Mouse (Mus musculus): ENCODE measurements around the gene Gc. TPM values are rescaled to one million over a fixed set of nuclear protein-coding genes. Genes with fewer than 3 reads are reported as not detected.

The Gc gene
- polyA plus RNA-seq, 1 experiment from 2014 or later: not detected

DNA sequence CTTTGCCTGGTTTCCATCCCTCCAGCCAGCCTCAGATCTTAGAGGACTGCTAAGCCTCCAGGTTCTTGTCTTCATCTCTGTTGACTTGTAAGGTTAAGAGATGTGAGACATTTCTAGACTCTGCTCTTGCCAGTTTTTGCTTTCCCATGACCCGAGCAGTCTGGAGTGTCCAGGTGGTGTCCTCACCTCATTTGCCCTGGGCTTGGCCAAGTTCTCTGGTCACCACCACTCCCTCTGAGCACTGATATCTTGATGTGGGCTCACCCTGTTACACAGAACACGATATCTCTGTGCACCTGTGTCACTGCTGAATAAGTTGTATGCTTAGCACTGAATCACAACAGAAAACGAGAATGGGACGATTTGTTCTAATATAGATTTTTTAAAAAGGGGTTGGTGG, 76.4 kb downstream of the Gc start:
- ATAC-seq: no peak
- H3K36me3 ChIP-seq (ENCODE audit: control insufficient read depth, insufficient read depth): no peaks in the 10 kb centered on the region
- no peak overlapping the region for H3K27ac ChIP-seq (ENCODE audit: low read length)
- H3K4me1 ChIP-seq (replicated peaks; ENCODE audit: control insufficient read depth, insufficient read depth, low read length): no peaks in the 10 kb centered on the region
- H3K4me2 ChIP-seq (ENCODE audit: low read length): no peak overlapping the region
- H3K9me3 ChIP-seq (ENCODE audit: control insufficient read depth, low read length): no peaks in the 10 kb centered on the region
- H3K27me3 ChIP-seq (replicated peaks; ENCODE audit: control insufficient read depth, insufficient read depth, low read length): no peaks in the 10 kb centered on the region
- WGBS: 91% methylated on average over 4 of the region's 4 CpGs
- H3K9ac ChIP-seq (replicated peaks; ENCODE audit: low read depth, low read length): no peak overlapping the region
- H3K4me3 ChIP-seq (replicated peaks; ENCODE audit: low read length): no peak overlapping the region

DNA sequence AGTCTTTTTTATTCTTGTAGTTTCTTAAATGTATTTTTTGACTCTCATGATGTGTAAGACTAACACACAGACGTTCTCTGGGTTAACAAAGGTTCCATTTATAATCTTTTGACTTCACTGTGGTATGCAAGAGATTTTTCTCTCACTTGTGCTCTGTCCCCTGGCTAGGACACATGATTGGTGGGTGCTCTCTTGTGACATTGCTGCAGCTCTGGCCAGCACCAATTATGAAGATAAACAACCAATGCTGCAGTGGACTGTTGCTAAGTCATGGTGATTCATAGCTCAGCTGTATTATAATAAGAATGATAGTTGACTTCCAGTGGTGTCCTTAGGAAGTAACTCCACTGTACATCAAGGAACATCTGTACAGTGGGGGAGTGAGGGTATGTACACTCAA, 87.6 kb downstream of the Gc start:
- Histone ChIP-seq H3K4me3 (replicated peaks; ENCODE audit: low read length) (no peak overlapping the region), H3K4me1 (replicated peaks; ENCODE audit: control insufficient read depth, insufficient read depth, low read length) (no peaks in the 10 kb centered on the region), H3K27me3 (replicated peaks; ENCODE audit: control insufficient read depth, insufficient read depth, low read length) (no peaks in the 10 kb centered on the region), H3K9ac (replicated peaks; ENCODE audit: low read depth, low read length) (no peak overlapping the region), H3K9me3 (ENCODE audit: control insufficient read depth, low read length) (no peaks in the 10 kb centered on the region), H3K27ac (ENCODE audit: low read length) (no peak overlapping the region), H3K36me3 (ENCODE audit: control insufficient read depth, insufficient read depth) (no peaks in the 10 kb centered on the region), H3K4me2 (ENCODE audit: low read length) (no peak overlapping the region)
- ATAC-seq: no peak
- WGBS: 24% methylated on average over 1 of the region's 1 CpGs

DNA sequence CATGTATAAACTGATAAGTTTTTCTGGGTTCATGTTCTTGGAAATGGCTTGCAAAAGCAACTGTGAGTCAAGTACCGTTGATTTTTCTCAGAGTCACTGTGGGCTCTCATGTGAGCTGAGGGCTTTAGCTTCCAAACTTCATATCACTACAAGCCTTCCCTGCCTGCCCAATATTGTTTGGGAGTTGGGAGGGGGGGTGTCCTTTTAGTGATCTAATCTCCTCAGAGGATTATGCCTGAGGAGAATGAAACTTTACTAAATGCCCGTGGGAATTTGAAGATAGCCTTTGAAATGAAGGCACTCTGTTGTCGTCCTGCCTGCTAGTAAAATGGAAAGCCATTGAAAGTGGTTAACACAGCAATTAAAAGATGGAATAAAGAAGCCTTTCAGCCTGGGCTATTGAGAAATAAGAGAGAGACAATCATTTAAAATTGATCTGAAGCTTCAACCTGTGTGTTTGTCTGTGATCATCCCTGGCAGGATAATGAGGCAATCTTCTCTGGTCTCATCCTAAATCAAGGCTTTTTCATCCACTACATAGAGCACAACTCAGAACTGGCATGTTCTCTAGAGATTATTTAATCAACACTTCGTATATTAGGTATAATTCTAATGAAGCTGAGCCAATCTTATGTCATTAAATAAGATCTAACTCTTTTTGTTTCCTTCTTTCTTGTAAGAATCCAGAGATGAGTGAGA, 89.5 kb downstream of the Gc start:
- Histone ChIP-seq H3K9me3 (ENCODE audit: control insufficient read depth, low read length) (no peaks in the 10 kb centered on the region), H3K27ac (ENCODE audit: low read length) (no peak overlapping the region), H3K36me3 (ENCODE audit: control insufficient read depth, insufficient read depth) (no peaks in the 10 kb centered on the region), H3K4me2 (ENCODE audit: low read length) (no peak overlapping the region), H3K27me3 (replicated peaks; ENCODE audit: control insufficient read depth, insufficient read depth, low read length) (no peaks in the 10 kb centered on the region), H3K4me1 (replicated peaks; ENCODE audit: control insufficient read depth, insufficient read depth, low read length) (no peaks in the 10 kb centered on the region), H3K4me3 (replicated peaks; ENCODE audit: low read length) (no peak overlapping the region), H3K9ac (replicated peaks; ENCODE audit: low read depth, low read length) (no peak overlapping the region)
- WGBS: 16% methylated on average over 4 of the region's 4 CpGs
- no peak for ATAC-seq

Other genes starting within 250 kb of the Gc start
- not detected in 2 replicates for gene Npffr2, start 69.5 kb upstream of the Gc start, polyA plus RNA-seq (2015; fragmentation: Nextera tagmentation; extraction: Ambion mirVana)

Measured in forebrain, embryonic 16.5 days (tissue).